Mouse (Mus musculus): Measurements from ENCODE around the gene Vtcn1.
A peak's percentile ranks its signal among the peaks of the same experiment; 100 is the strongest.

Vtcn1 gene

GRCm38 (mm10) chr3:100857139-100857538 is 31.9 kb downstream of the Vtcn1 start:
- no peak for DNase-seq

- no peak for DNase-seq
Measured at GRCm38 (mm10) chr3:100858334-100859002, 33.2 kb downstream of the Vtcn1 start.

- DNase-seq, result no peak
Measured at GRCm38 (mm10) chr3:100861307-100862303, 36.3 kb downstream of the Vtcn1 start.

GRCm38 (mm10) chr3:100866946-100867345 is 41.7 kb downstream of the Vtcn1 start:
- DNase-seq, result no peak

- DNase-seq, result no peak
Measured at GRCm38 (mm10) chr3:100877057-100877456, 51.8 kb downstream of the Vtcn1 start.

GRCm38 (mm10) chr3:100881403-100881802 is 56.1 kb downstream of the Vtcn1 start:
- DNase-seq, result no peak

GRCm38 (mm10) chr3:100881843-100882634 is 56.8 kb downstream of the Vtcn1 start:
- no peak for DNase-seq

GRCm38 (mm10) chr3:100889234-100889633 is 64.0 kb downstream of the Vtcn1 start:
- no peak for DNase-seq

- no peak for DNase-seq
Measured at GRCm38 (mm10) chr3:100890406-100890805, 65.1 kb downstream of the Vtcn1 start.

GRCm38 (mm10) chr3:100892383-100893335 is 67.4 kb downstream of the Vtcn1 start:
- DNase-seq, result peak; percentile 60

GRCm38 (mm10) chr3:100895500-100895899 is 70.2 kb downstream of the Vtcn1 start:
- no peak for DNase-seq

GRCm38 (mm10) chr3:100906128-100906527 is 80.9 kb downstream of the Vtcn1 start:
- DNase-seq, result no peak

GRCm38 (mm10) chr3:100906916-100907315 is 81.7 kb downstream of the Vtcn1 start:
- DNase-seq, result peak; percentile 39

- no peak for DNase-seq
Measured at GRCm38 (mm10) chr3:100908594-100908993, 83.3 kb downstream of the Vtcn1 start.

- no peak for DNase-seq
Measured at GRCm38 (mm10) chr3:100910621-100911020, 85.4 kb downstream of the Vtcn1 start.

GRCm38 (mm10) chr3:100911026-100911425 is 85.8 kb downstream of the Vtcn1 start:
- no peak for DNase-seq

GRCm38 (mm10) chr3:100911498-100912213 is 86.4 kb downstream of the Vtcn1 start:
- no peak for DNase-seq

- DNase-seq, result peak; percentile 57
Measured at GRCm38 (mm10) chr3:100916844-100917243, 91.6 kb downstream of the Vtcn1 start.

GRCm38 (mm10) chr3:100920611-100921140 is 95.4 kb downstream of the Vtcn1 start:
- no peak for DNase-seq

GRCm38 (mm10) chr3:100921825-100922505 is 96.7 kb downstream of the Vtcn1 start, which contains the start of gene Trim45:
TSS of gene Trim45 (plus strand) at chr3:100922202.
- peak; percentile 100 for DNase-seq
